Mouse (Mus musculus) 3T3-L1 (cell line): ENCODE data around the gene Wdr49.
"Not testable (repeated sequence)": the region's sequence is repeated elsewhere in the genome, so short reads cannot be mapped to it uniquely, and the experiment has no call there.

Experiments used
- DNase-seq: peaks from one replicate; pipeline ENCODE4 v3.0.0-alpha.2; 2015; ENCODE audit warnings: low read depth, low spot score

Wdr49 gene

DNA sequence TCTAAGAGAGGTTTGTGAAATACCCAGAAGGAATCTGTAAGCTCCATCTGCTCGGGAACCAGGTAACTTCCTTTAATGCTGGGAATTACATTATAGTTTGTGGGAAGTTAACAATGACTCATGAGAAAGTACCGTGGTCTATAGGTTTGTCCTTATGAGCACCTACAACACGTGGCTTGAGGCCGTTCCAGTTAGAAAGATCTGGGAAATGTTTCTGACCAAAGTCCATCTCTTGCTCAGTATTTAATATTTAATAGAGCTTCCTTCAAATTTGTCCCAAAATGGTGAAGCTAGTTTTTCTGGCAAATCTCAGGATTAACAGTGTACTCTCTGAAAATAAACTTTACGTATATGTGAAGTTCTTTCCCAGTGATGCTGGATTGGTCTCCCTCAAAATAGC, 177.3 kb downstream of the Wdr49 start:
- DNase-seq = no peak

- DNase-seq = no peak
Observed at GRCm38 (mm10) chr3:75301072-75301471, 180.9 kb downstream of the Wdr49 start.

GRCm38 (mm10) chr3:75299464-75299863, 182.5 kb downstream of the Wdr49 start:
- not testable (repeated sequence) for DNase-seq

- DNase-seq = no peak
Observed at GRCm38 (mm10) chr3:75297758-75298111, 184.2 kb downstream of the Wdr49 start.

- DNase-seq = no peak
Observed at GRCm38 (mm10) chr3:75297026-75297757, 184.8 kb downstream of the Wdr49 start.

DNA sequence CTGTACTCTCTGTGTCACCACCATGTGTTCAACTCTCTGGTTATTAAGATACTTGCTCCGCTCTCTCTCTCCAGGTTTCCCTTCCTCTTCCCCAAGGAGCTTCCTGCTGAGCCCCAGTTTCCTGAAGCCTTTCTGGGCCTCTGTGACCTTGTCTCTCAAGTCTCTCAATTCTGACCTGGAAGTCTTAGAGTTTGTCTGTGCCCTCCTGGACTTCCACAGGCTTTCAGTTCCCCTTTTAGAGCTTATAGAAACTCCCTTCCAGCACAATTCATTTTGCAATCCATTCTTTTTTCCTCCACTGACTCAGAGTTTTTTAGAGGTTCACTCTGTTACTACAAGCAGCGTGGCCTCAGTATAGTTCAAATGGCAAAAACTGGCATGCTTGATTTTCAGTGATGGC, 188.7 kb downstream of the Wdr49 start:
- DNase-seq = no peak

DNA sequence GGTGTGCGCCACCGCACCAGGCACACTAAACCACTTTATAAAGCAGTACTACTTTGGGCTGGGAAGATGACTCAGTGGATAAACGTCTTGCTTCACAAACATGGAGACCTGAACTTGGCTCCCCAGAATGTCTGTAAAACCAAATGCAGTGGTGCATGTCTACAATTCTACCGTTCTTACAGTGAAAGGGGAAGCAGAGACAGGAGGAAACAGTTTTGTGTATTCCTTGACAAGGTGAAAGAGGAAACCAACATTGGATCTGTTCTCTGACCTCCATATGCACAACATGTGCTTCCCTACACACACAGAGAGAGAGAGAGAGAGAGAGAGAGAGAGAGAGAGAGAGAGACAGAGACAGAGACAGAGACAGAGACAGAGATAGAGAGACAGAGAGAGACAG, 204.5 kb downstream of the Wdr49 start:
- DNase-seq = no peak

GRCm38 (mm10) chr3:75276522-75276921, 205.4 kb downstream of the Wdr49 start:
- no peak for DNase-seq

DNA sequence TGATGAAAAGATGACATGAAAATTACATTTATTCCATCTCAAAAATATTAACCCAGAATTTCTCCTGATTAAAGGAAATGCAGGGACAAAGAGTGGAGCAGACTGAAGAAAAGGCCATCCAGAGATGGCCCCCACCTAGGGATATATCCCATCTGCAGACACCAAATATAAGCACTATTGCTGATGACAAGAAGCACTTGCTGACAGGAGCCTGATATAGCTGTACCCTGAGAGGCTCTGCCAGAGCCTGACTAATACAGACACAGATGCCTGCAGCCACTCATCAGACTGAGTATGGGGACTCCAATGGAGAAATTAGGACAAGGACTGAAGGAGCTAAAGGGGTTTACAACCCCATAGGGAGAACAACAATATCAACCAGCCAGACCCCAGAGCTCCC, 206.8 kb downstream of the Wdr49 start:
- DNase-seq = no peak

DNA sequence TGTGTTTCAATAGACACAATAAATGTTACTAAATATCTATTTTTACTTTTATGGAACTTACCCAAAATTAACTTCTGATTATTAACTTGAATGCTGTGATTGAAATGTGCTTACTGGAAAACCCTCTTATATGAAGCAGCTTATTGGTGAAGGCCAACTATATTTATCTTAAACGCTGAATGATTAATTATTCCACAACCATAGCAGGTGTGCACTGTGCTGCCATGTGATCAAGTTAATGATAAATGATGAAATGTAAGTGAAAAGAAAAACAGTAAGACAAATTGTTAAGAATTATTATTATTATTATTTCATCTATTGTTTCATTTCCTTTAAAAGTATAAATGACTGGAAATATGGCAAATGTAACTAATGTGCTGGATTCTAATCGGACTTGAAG, 212.0 kb downstream of the Wdr49 start, which contains the start of gene Serpini2:
Gene Serpini2, minus strand, starts transcription at position 101 of the 400 bp plus-strand sequence.
- DNase-seq = no peak

DNA sequence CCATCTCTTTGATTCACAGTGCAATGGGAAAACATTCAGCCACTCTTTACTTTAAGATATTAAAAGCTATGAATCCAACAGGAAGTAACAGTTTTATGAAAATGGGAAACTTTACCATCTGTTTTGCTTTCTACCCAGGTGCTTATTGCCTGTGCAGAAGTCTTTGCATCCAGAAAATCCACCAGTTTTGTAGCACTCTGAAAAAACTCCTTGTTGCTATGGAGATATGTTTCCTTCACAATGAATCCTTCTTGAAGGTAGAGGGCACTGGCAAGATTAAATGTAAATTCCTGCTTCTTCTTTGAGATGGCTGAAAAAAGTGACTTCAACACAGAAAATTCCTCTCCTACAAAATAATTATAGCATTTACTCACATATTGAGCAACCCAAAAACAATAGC, 222.6 kb downstream of the Wdr49 start:
- DNase-seq = no peak
